Mouse (Mus musculus) c-Kit-positive CD71-positive TER-119-positive erythroid progenitor cells, embryonic 14.5 days (primary cell): ENCODE measurements around the gene Mob3b.
"Not testable (repeated sequence)": the region's sequence is repeated elsewhere in the genome, so short reads cannot be mapped to it uniquely, and the experiment has no call there.

Source experiments
- DNase-seq: peaks from one replicate; pipeline ENCODE4 v3.0.0-alpha.2; 2013; ENCODE audit warnings: low spot score

Gene Mob3b

DNA sequence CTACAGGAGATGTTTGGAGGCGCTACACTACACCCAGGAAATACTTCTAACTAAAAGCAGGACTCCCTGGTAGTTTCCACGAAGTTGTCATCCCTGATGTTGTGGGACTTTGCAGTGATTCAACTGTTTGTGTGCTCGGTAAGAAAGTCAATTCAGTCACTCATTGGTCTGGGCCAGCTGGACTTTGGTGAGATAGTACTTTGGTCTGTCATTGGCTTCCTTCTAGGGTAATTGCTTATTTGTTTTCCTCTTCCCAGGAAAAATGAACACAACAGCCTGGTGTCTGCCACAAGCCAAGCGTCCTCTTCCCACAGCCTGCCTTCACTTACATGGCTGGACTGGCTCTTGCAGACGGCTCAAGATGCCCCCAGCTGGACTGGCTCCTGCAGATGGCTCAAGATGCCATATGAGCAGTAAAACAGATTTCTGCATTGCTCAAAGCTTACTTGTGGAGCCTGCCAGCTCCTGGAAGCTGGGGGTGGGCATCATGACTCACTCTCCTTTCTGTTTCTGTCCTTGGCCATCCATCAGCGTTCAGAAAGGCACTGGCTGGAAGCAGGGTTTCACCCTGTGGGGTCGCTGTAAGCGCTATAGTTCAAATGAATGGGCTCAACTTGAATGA lies 190.8 kb downstream of the Mob3b start:
- DNase-seq: no peak

DNA sequence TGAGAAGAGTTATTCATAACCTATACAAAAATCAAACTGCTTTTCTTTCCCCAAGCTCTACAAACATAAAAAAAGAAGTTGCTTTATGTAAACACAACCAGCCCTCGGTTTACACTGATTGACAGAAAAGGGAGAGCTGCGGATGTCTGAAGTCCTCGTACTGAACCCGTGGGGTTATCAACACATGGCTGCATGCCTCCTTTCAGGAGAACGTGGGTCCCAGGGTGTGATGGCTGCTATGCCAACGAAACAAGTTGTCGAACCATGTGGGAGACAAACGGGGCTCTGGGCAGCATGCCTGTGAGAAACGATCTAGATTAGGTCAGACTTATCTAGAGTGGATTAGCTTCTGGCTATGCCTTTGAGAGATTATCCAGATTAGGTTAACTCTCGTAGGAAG lies 192.4 kb downstream of the Mob3b start:
- no peak for DNase-seq

GRCm38 (mm10) chr4:34963999-34964398 lies 193.3 kb downstream of the Mob3b start:
- no peak for DNase-seq

GRCm38 (mm10) chr4:34960781-34961560 lies 196.3 kb downstream of the Mob3b start:
- no peak for DNase-seq

GRCm38 (mm10) chr4:34959477-34959876 lies 197.8 kb downstream of the Mob3b start:
- DNase-seq: no peak

- peak; percentile 39 for DNase-seq
Measured at GRCm38 (mm10) chr4:34958155-34959028, 198.9 kb downstream of the Mob3b start.

- no peak for DNase-seq
Measured at GRCm38 (mm10) chr4:34953716-34954115, 203.6 kb downstream of the Mob3b start.

- no peak for DNase-seq
Measured at GRCm38 (mm10) chr4:34947181-34947580, 210.1 kb downstream of the Mob3b start.

DNA sequence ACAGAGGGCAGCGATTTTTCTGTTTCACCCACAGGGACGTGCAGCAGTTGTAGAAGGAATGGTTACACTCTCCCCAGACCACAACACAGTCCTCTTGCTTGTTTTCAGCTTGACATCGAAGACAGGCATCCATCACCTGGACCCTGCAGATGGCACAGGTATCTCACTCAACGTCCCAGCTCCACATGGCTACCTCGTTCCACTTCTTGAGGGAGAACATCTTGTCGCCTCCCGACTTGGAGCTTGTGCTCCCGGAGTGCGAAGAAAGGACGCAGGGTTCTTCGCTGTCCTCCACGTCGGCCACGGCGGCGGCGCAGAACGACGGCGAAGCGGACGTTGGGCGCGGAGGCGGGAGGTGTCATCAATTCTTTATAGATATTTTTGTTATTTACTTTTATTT lies 216.2 kb downstream of the Mob3b start:
- DNase-seq: no peak

- not testable (repeated sequence) for DNase-seq
Measured at GRCm38 (mm10) chr4:34928386-34928785, 228.9 kb downstream of the Mob3b start.

DNA sequence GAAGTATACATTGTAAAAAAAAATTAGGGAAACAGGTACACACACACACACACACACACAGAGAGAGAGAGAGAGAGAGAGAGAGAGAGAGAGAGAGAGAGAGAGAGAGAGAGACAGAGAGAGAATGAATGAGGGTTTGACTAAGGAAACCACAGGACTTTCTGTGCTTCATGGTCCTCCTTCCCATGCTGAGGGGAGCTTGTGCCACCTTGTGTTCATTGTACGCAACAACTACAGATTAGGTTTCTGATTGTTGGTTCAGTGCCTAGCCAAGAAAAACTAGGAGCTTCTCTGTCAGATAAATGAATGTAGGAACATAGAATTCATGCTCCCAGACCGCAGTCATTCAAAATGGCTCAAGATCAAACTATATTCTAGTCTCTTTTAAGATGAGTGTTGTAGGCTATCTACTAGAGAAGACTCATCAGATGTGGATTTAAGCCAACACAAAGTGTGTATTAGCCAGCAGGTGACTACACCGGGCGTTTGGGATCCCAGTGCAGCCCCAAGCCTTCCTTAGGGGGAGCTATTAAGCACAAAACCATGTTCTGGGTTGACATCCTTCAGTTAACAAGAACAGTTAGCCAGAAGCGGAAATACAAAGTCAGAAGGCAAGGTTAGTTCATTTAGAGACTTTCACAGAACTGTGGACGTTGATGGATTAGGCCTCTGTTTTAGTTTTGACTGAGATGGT lies 235.0 kb downstream of the Mob3b start:
- DNase-seq: peak; percentile 31

DNA sequence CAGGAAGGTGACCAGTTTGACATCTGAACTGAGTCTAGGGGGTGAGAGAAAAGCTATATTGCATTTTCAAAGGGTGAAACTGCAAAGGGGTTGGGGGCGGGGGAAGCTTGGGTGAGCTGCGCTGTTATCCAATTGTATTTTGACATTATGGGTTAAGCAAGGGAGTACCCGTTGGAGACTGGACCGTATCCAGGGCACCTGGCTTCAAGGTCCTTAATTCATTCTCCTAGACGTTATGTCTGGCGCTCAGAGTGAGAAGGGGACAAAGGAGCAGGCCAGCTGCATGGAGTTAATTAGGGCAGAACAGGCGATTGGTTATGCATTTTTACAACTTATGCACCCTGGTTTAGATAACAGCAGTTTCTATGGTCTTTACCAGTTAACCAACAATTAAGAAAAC lies 239.9 kb downstream of the Mob3b start:
- DNase-seq: no peak

DNA sequence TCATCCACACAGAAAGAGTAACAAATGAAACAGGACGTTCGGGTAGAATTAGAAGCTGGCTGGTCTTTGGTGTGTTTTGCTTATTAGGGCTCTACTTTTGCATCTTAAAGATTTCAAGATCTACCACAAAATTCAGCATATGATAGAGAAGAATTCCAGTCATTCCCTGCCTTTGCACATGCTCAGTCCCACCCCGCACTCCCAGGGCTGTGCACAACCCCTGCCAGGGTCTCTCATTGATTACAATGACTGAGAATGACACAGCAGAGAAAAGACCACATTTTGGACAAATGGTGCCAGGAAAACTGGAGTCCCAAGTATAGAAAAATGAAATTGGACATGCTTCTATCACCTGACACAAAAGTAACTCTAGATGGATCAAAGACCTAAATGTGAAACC lies 245.1 kb downstream of the Mob3b start:
- no peak for DNase-seq

- no peak for DNase-seq
Measured at GRCm38 (mm10) chr4:34911401-34911800, 245.9 kb downstream of the Mob3b start.

DNA sequence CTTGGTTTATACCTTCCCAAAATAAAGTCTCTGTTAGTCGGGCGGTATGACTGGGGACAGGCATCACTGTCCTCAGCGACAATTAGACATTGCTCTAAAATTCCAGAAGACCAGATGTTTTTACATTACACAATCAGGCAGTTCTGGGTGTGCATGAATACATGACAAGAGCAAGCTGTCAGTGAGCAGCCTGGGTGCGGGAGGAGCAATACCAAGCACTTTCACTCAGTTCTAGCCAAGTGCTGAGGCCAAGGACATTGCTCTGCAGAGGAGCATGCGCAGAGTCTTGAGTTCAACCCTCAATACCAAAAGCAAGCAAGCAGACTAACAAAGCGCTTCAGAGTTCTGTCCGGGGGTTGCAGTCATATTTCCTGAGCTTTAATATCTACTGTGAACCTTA lies 249.2 kb downstream of the Mob3b start:
- no peak for DNase-seq

- no peak for DNase-seq
Measured at GRCm38 (mm10) chr4:34907026-34907425, 250.3 kb downstream of the Mob3b start.

GRCm38 (mm10) chr4:34906151-34906550 lies 251.1 kb downstream of the Mob3b start:
- DNase-seq: no peak

DNA sequence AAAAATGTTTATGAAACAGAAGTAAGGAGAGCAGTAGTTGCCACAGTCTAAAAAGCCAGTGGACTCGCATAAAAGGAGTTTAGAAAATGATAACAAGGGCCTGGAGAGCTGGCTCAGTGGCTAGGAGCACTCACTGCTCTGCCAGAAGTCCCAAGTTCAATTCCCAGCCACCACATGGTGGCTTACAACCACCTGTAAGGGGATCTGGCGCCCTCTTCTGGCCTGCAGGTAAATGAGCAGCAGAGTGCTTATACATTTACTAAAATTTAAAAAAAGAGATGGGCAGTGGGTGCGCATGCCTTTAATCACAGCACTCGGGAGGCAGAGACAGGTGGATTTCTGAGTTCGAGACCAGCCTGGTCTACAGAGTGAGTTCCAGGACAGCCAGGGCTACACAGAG lies 251.9 kb downstream of the Mob3b start:
- DNase-seq: peak; percentile 22

DNA sequence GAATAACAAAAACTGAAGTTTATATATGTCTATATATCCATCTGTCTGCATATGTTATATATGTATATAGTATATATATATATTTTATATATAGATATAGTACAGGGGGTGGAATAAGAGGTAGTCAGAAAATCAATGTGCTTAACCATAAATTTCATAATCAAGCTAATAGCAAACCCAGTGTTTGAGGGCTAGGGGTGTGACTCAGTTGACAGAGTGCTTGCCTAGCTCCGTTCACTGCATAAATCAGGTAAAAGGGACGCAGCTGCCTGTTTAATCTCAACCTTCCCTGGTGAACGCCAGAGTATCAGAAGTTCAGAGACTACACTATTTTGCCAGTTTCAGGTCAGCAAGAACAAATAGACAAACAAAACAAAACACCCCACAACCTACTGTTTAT lies 255.7 kb downstream of the Mob3b start:
- DNase-seq: not testable (repeated sequence)

GRCm38 (mm10) chr4:34901166-34901565 lies 256.1 kb downstream of the Mob3b start:
- DNase-seq: no peak

- DNase-seq: no peak
Measured at GRCm38 (mm10) chr4:34900155-34900554, 257.1 kb downstream of the Mob3b start.

DNA sequence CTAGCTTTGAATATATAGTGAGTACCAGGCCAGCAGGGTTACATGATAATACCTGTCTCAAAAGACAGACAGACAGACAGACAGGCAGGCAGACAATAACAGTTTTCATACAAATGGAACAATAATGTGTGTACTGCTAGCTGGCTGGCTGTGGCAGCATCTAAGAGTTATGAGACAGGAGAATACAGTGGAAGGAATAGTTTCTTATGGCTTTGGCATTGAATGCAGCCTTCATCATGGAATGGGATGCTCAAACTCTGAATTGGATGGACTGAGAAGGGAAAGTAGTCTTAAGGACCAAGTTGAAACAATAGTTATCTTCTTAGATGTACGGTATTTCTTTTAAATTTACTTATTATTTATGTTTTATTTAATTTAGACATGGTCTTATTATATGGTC lies 258.0 kb downstream of the Mob3b start:
- no peak for DNase-seq
